Mouse (Mus musculus) ES-E14 (cell line): ENCODE results near the gene Acss1.

Experiments
- CHD2 ChIP-seq: IDR thresholded peaks from 2 replicates; pipeline ENCODE4 v1.6.1; 2014; ENCODE audit warnings: mild to moderate bottlenecking, low read depth, low read length, inconsistent platforms
- ZC3H11A ChIP-seq: IDR thresholded peaks from 2 replicates; pipeline ENCODE4 v1.6.1; 2012; ENCODE audit warnings: low read depth, mild to moderate bottlenecking, inconsistent platforms, low read length, borderline replicate concordance

- no peak for TF ChIP-seq CHD2
- TF ChIP-seq ZC3H11A: no peak
Observed at GRCm38 (mm10) chr2:150690216-150690615, 21.9 kb upstream of the Acss1 start.
